Mouse (Mus musculus) midbrain, postnatal 0 days (tissue): ENCODE measurements at regions not wholly inside any gene's neighbourhood (a gene's known extent, or its start where the extent isn't known, plus 50 kb on each side); places are given as distances from the start of the nearest gene placed in this dataset.

ENCODE experiments used
- ATAC-seq: fragments of 200-750 bp; cut with Nextera tagmentation; 2 replicates; pipeline ENCODE4 v1.8.0; 2017; ENCODE audit warnings: moderate number of reproducible peaks, mild to moderate bottlenecking, moderate TSS enrichment, moderate library complexity; ENCODE audit not compliant: low FRiP score
- DNase-seq: peaks from one replicate; pipeline ENCODE4 v3.0.0-alpha.2; 2015; ENCODE audit warnings: low spot score
- H3K27ac ChIP-seq: fragments of 300-500 bp; sonication (generic); 2 replicates; pipeline ENCODE4 v1.5.1; 2014; ENCODE audit warnings: low read depth, mild to moderate bottlenecking, low read length, mixed read lengths
- H3K27me3 ChIP-seq: fragments of 300-500 bp; sonication (generic); 2 replicates; pipeline ENCODE4 v1.6.1; 2014; ENCODE audit warnings: low read length, control low read depth, mixed read lengths; ENCODE audit not compliant: insufficient read depth
- H3K36me3 ChIP-seq: fragments of 300-500 bp; sonication (generic); 2 replicates; pipeline ENCODE4 v1.6.1; 2014; ENCODE audit warnings: low read length, control low read depth, mixed read lengths; ENCODE audit not compliant: insufficient read depth
- H3K4me1 ChIP-seq: fragments of 300-500 bp; sonication (generic); 2 replicates; pipeline ENCODE4 v1.6.1; 2014; ENCODE audit warnings: mild to moderate bottlenecking, control low read depth, antibody characterized with exemption, low read length, mixed read lengths; ENCODE audit not compliant: insufficient read depth
- H3K4me2 ChIP-seq: fragments of 300-500 bp; sonication (generic); 2 replicates; pipeline ENCODE4 v1.6.1; 2014; ENCODE audit warnings: low read depth, mild to moderate bottlenecking, low read length, mixed read lengths; ENCODE audit not compliant: poor library complexity, severe bottlenecking
- H3K4me3 ChIP-seq: fragments of 300-500 bp; sonication (generic); 2 replicates; pipeline ENCODE4 v1.5.1; 2014; ENCODE audit warnings: low read depth, mild to moderate bottlenecking, low read length, moderate library complexity
- H3K9ac ChIP-seq: fragments of 300-500 bp; sonication (generic); replicated peaks from 2 replicates; pipeline ENCODE4 v1.6.1; 2014; ENCODE audit warnings: mild to moderate bottlenecking, low read length, moderate library complexity, mixed read lengths; ENCODE audit not compliant: poor library complexity, severe bottlenecking
- H3K9me3 ChIP-seq: fragments of 300-500 bp; sonication (generic); 2 replicates; pipeline ENCODE4 v1.6.1; 2016; ENCODE audit warnings: low read length, control low read depth
- CTCF ChIP-seq: IDR thresholded peaks from 2 replicates; pipeline ENCODE4 v1.5.1; 2016; ENCODE audit warnings: antibody characterized with exemption, mild to moderate bottlenecking
- WGBS: fragments of 180-500 bp; shearing (Covaris S2); extraction: QIAGEN DNeasy Blood & Tissue Kit; methylation state at CpG from one replicate; pipeline ENCODE4 v1.1.7; 2014; 5-methylcytosine and 5-hydroxymethylcytosine counted together

DNA sequence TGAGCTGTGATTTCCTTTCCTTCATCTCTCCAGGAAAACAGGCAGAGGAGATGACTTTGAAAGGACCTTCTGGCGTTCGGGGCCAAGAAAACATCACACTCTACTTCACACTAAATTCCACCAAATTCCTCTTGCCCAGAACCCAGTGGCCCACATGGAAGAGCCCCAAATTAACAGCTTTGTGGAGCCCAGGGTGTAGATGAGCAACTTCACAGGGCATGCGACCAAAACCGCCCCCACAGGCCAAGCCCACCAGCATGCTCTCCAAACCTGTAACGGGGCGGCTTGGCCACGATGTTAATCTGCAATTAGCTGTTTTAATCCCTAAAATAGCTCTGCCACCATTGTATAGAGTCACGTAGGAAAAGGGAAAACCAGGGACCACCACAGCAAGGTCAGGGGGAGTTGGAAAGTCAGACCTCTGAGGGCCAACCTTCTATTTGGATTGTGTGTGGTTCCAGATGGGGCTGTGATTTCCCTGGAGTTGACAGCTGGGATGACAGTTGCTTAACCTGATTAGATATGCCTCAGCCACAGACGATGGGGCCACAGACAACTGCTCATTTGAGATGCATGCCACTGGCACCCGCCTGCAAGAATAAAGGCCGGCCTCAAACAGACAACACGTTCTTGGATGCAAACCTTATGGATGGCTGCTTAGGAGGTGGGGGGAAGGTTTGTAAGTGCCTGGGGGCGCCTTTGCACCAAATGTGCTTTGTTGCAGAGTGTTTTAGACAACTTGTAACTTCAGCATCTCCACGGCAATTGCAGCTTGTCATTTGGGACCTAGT lies 224.7 kb downstream of the Cdc5l start:
- H3K36me3 ChIP-seq, result no peaks in the 10 kb centered on the region
- H3K4me3 ChIP-seq, result no peak overlapping the region
- peak; percentile 65 for DNase-seq
- no peak for ATAC-seq
- H3K9me3 ChIP-seq, result no peaks in the 10 kb centered on the region
- TF ChIP-seq CTCF, result no peak
- H3K27ac ChIP-seq, result no peak overlapping the region
- no peaks in the 10 kb centered on the region for H3K27me3 ChIP-seq
- 33% methylated on average over 14 of the region's 14 CpGs for WGBS
- H3K4me2 ChIP-seq, result no peak overlapping the region
- H3K9ac ChIP-seq, result no peak overlapping the region
- H3K4me1 ChIP-seq, result no peaks in the 10 kb centered on the region

DNA sequence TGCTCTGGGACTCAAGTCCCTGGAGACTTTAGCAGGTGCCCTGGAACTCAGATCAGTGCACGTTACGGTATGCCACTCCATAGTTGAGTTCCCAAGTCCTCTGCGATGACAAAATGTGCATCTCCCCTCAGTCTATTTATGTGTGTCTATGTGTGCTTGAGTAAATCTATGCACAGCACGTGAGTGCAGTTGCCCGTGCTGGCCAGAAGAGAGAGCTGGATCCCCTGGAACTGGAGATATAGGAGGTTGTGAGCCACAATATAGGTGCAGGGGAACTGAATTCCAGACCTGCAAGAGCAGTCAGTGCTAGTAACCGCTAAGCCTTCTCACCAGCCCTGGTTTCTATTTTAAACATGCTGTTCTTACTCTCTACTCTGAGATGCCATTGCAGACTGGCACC lies 237.8 kb downstream of the Cdc5l start:
- no peaks in the 10 kb centered on the region for H3K9me3 ChIP-seq
- H3K27me3 ChIP-seq, result no peaks in the 10 kb centered on the region
- DNase-seq (no peak), ATAC-seq (no peak)
- no peak overlapping the region for H3K9ac ChIP-seq
- no peak overlapping the region for H3K4me2 ChIP-seq
- H3K36me3 ChIP-seq, result no peaks in the 10 kb centered on the region
- H3K27ac ChIP-seq, result no peak overlapping the region
- no peak overlapping the region for H3K4me3 ChIP-seq
- 97% methylated on average over 6 of the region's 6 CpGs for WGBS
- no peaks in the 10 kb centered on the region for H3K4me1 ChIP-seq
- TF ChIP-seq CTCF, result no peak

GRCm38 (mm10) chr17:45194786-45195281 lies 238.7 kb downstream of the Cdc5l start:
- H3K9ac ChIP-seq, result no peak overlapping the region
- WGBS, result 73% methylated on average over 13 of the region's 13 CpGs
- no peaks in the 10 kb centered on the region for H3K9me3 ChIP-seq
- no peak overlapping the region for H3K4me2 ChIP-seq
- no peak overlapping the region for H3K27ac ChIP-seq
- H3K4me3 ChIP-seq, result no peak overlapping the region
- H3K36me3 ChIP-seq, result no peaks in the 10 kb centered on the region
- no peak for ATAC-seq
- no peak for TF ChIP-seq CTCF
- H3K27me3 ChIP-seq, result no peaks in the 10 kb centered on the region
- no peaks in the 10 kb centered on the region for H3K4me1 ChIP-seq
- DNase-seq, result no peak

DNA sequence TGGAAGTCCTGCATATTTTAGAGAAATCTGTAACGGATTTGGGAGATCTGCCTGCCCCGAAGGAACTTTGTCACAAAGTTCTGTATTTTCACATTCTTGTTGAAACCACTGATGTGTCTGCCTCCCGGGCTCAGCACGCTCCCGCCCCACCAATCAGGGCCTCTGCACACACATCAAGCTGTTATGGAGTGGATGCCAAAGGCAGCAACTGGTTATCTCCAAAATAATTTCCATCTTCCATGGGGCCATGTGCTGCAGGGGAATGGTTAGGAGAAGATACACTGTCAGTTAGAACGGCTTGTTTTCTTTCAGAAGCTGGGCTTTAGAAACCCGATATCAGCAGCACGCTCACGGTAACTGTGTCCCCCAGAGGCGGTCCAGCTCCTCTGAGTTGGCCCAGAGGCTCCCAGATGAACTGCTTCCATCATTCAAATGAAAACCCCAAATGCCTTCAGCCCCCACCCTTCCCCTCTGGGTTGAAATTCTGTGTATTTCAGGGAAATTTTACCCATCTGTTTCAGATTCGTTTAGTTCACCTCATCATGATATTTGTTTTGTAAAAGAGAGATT lies 240.0 kb downstream of the Cdc5l start:
- ATAC-seq (no peak), DNase-seq (no peak)
- 49% methylated on average over 11 of the region's 11 CpGs for WGBS

GRCm38 (mm10) chr17:45187402-45187801 lies 246.1 kb downstream of the Cdc5l start:
- Histone ChIP-seq H3K27me3 (no peaks in the 10 kb centered on the region), H3K27ac (no peak overlapping the region), H3K9me3 (no peaks in the 10 kb centered on the region), H3K4me1 (no peaks in the 10 kb centered on the region), H3K4me2 (no peak overlapping the region), H3K9ac (no peak overlapping the region), H3K36me3 (no peaks in the 10 kb centered on the region), H3K4me3 (no peak overlapping the region)
- TF ChIP-seq CTCF, result no peak
- WGBS, result 78% methylated on average over 7 of the region's 7 CpGs
- DNase-seq, result no peak
- no peak for ATAC-seq

More for the DNA sequence above, 240.0 kb downstream of the Cdc5l start:
- Histone ChIP-seq H3K27me3 (no peaks in the 10 kb centered on the region), H3K36me3 (no peaks in the 10 kb centered on the region), H3K27ac (no peak overlapping the region), H3K9me3 (no peaks in the 10 kb centered on the region), H3K4me1 (no peaks in the 10 kb centered on the region), H3K9ac (no peak overlapping the region), H3K4me3 (no peak overlapping the region), H3K4me2 (no peak overlapping the region)
- TF ChIP-seq CTCF, result no peak

- no peak for ATAC-seq
- 86% methylated on average over 4 of the region's 4 CpGs for WGBS
- Histone ChIP-seq H3K4me3 (no peak overlapping the region), H3K27ac (no peak overlapping the region), H3K27me3 (no peaks in the 10 kb centered on the region), H3K9ac (no peak overlapping the region), H3K36me3 (no peaks in the 10 kb centered on the region), H3K9me3 (0 out of 2 replicates have a peak, but pooled peaks cover 4% of the 10 kb centered on the region), H3K4me2 (no peak overlapping the region), H3K4me1 (no peaks in the 10 kb centered on the region)
- no peak for TF ChIP-seq CTCF
- DNase-seq, result no peak
Observed at GRCm38 (mm10) chr17:45176340-45176739, 257.2 kb downstream of the Cdc5l start.
